Mouse (Mus musculus) CD4-positive helper T cell, adult 2 months (primary cell): ENCODE results near the gene Zfp810.

Experiments
- DNase-seq: peaks from one replicate; pipeline ENCODE4 v3.0.0-alpha.2; 2012; ENCODE audit warnings: low read depth, missing footprints, low spot score

The Zfp810 gene

GRCm38 (mm10) chr9:22260092-22260422 is 47.4 kb downstream of the Zfp810 start:
- no peak for DNase-seq

- DNase-seq, result peak; percentile 82
Measured at GRCm38 (mm10) chr9:22259184-22260091, 48.0 kb downstream of the Zfp810 start, which contains the start of gene Zfp599. Gene Zfp599, minus strand, starts transcription at chr9:22259895.

GRCm38 (mm10) chr9:22258784-22259183 is 48.7 kb downstream of the Zfp810 start:
- DNase-seq, result no peak

DNA sequence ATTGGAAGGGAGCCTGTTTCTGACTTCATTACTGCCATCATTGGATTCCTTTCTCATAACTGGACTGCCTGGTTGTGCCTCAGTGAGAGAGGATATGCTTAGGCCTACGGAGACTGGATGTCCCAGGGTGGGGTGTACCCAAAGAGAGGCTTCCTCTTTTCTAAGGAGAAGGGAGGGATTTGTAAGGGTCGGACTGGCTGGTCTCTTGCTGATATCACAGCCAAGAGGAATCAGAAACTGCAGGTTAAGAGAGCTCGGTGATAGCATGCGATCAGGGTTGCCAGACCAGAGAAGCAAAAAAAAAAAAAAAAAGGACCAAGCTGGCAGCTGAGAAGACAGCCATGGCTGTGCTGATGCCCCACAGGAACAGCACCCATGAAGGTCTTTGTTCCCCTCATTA is 50.9 kb downstream of the Zfp810 start:
- DNase-seq, result no peak

GRCm38 (mm10) chr9:22244242-22244641 is 63.2 kb downstream of the Zfp810 start:
- DNase-seq, result no peak

GRCm38 (mm10) chr9:22240001-22240400 is 67.4 kb downstream of the Zfp810 start:
- DNase-seq, result no peak

DNA sequence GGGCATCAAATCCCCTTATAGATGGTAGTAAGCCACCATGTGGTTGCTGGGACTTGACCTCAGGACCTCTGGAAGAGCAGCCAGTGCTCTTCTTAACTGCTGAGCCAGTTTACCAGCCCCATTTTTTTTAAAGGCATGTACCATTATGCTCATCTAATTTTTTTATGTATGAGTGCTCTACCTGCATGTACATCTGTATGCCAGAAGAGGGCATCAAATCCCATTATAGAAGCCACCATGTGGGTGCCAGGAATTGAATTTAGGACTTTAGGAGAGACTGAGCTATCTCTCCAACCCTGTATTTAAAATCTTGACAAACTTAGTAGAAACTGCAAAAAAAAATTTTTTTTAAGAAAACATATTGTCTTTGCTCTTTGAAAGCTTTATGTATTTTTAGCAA is 76.9 kb downstream of the Zfp810 start:
- peak; percentile 33 for DNase-seq

DNA sequence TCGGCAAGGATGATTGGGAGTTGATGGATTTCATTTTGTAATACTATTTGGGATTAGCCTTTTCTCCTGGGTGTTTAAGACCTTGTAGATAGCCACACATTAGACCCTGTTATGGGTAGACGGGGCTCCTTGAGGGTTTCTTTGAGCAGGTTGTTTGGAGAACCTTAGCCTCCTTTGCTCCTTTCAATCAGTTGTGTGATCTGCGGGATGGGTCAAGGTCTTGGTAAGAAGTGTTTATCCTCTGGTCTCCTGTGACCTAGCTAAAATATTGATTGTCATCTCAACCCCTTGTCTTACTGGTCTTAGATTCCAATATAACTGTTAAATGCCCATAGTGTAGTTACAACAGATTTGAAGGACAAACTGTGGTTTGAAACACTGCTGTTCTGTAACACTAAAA is 77.4 kb downstream of the Zfp810 start:
- DNase-seq, result no peak

DNA sequence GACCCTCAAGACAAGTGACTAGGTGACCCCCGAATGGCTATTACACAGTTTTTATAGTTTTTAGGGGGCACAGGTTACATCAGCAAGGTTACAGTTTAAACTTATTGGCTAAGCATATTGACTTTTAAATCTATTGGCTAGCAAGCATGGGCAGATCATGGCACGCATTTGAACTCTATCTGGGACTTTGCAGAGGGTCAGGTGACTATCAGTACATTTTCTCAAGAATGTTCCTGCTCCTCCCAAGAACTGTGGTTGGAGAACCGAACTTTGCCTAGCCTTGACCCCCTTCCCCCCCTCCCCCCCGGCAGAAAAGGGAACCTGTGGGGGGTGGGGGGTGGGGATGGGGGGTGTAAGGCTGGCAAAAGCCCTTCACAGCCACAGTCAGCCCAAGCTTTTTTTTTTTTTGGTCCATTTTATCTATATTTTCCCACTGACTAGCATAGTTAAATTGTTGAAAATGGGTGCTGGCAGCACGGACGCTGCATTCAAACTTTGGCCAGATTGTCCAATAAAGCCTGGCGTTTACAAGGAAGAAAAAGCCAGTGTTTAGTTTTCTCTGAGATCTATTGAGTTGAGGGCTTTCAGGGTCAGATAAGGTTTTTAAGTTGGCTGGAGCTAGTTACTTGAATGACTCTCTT is 77.9 kb downstream of the Zfp810 start:
- DNase-seq, result no peak

DNA sequence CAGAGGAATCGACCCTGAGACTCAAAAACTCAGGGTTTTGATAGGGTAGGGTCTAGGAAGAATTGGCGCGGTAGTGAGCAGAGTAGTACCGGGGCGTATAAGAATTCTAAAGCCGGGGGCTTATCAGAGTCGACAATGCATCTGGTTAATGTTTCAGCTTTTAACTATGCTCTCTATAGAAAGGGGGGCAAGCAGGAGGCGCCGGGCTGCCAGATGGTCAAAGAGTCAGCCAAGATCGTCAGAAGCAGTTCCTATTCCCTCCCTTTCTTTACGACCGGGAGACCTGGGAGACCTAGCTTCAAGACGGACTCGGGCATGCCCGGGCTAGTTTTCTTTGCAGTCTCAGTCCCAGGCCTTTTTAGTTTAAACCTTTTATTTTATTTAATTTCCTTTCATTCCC is 80.6 kb downstream of the Zfp810 start:
- no peak for DNase-seq
